Mouse (Mus musculus) erythroid progenitor cell, adult 5-6 weeks (primary cell): Measurements from ENCODE around the gene Fstl1. TPM values are rescaled to one million over a fixed set of nuclear protein-coding genes. Genes with fewer than 3 reads are reported as not detected.

Source experiments
- ATAC-seq: replicated peaks from 2 replicates; pipeline ENCODE4 v1.8.0; 2016; ENCODE audit warnings: moderate number of reproducible peaks, mild to moderate bottlenecking, moderate TSS enrichment, inconsistent platforms; ENCODE audit not compliant: poor library complexity, low FRiP score, severe bottlenecking
- total RNA-seq, 2 experiments: library from RNA; stranded (forward) in 1 of 2; stranded (reverse) in 1 of 2; fragments of 150-400 nt in 1 of 2; fragments of 186-747, 209-891 nt in 1 of 2; gene quantifications; 2 replicates each; pipeline versions ENCODE4 v1.2.3 to v1.2.4; 2015 to 2017; ENCODE audit warnings: low replicate concordance in 2 of 2

Fstl1 gene
- total RNA-seq, 2 experiments from 2014 or later = 1.6 to 2.1 TPM

- no peak for ATAC-seq
These were observed 7.9 kb downstream of the Fstl1 start for GRCm38 (mm10) chr16:37784526-37784925.

- ATAC-seq = no peak
These were observed 11.0 kb downstream of the Fstl1 start for GRCm38 (mm10) chr16:37787558-37788194.

GRCm38 (mm10) chr16:37788367-37789014 is 11.8 kb downstream of the Fstl1 start:
- ATAC-seq = no peak

- ATAC-seq = no peak
These were observed 12.3 kb downstream of the Fstl1 start for GRCm38 (mm10) chr16:37789015-37789381.

- ATAC-seq = no peak
These were observed 12.8 kb downstream of the Fstl1 start for GRCm38 (mm10) chr16:37789394-37789920.

- ATAC-seq = no peak
These were observed 13.5 kb downstream of the Fstl1 start for GRCm38 (mm10) chr16:37790008-37790780.

GRCm38 (mm10) chr16:37790781-37791175 is 14.1 kb downstream of the Fstl1 start:
- ATAC-seq = no peak

GRCm38 (mm10) chr16:37795651-37796150 is 19.0 kb downstream of the Fstl1 start:
- ATAC-seq = no peak

GRCm38 (mm10) chr16:37796270-37796669 is 19.6 kb downstream of the Fstl1 start:
- no peak for ATAC-seq

GRCm38 (mm10) chr16:37801097-37801496 is 24.4 kb downstream of the Fstl1 start:
- ATAC-seq = no peak

GRCm38 (mm10) chr16:37802686-37803295 is 26.1 kb downstream of the Fstl1 start:
- ATAC-seq = no peak

- no peak for ATAC-seq
These were observed 26.8 kb downstream of the Fstl1 start for GRCm38 (mm10) chr16:37803387-37803950.

GRCm38 (mm10) chr16:37805746-37806495 is 29.2 kb downstream of the Fstl1 start:
- no peak for ATAC-seq

GRCm38 (mm10) chr16:37807269-37807668 is 30.6 kb downstream of the Fstl1 start:
- no peak for ATAC-seq

- no peak for ATAC-seq
These were observed 32.4 kb downstream of the Fstl1 start for GRCm38 (mm10) chr16:37808866-37809622.

- no peak for ATAC-seq
These were observed 32.9 kb downstream of the Fstl1 start for GRCm38 (mm10) chr16:37809623-37809992.

GRCm38 (mm10) chr16:37811874-37812273 is 35.2 kb downstream of the Fstl1 start:
- ATAC-seq = no peak

- no peak for ATAC-seq
These were observed 35.8 kb downstream of the Fstl1 start for GRCm38 (mm10) chr16:37812474-37812886.
